Mouse (Mus musculus) spleen, adult 2 months (tissue): ENCODE results near the gene Kalrn. TPM values are rescaled to one million over a fixed set of nuclear protein-coding genes. Genes with fewer than 3 reads are reported as not detected.

ENCODE experiments used
- DNase-seq, 2 experiments: peaks; one replicate each; pipeline versions ENCODE4 v3.0.0 to v3.0.0-alpha.2; 2012 to 2021; ENCODE audit warnings: low spot score in 2 of 2, low read depth in 1 of 2
- H3K27ac ChIP-seq: fragments of 200-500 bp; 2 replicates; pipeline ENCODE4 v1.5.1; 2012; ENCODE audit warnings: low read length, inconsistent platforms; ENCODE audit not compliant: insufficient read depth
- H3K27me3 ChIP-seq: fragments of 200-500 bp; 2 replicates; pipeline ENCODE4 v1.6.1; 2012; ENCODE audit warnings: mild to moderate bottlenecking, moderate library complexity, low read length, inconsistent platforms; ENCODE audit not compliant: control insufficient read depth, insufficient read depth
- H3K36me3 ChIP-seq: fragments of 200-500 bp; 2 replicates; pipeline ENCODE4 v1.6.1; 2012; ENCODE audit warnings: mild to moderate bottlenecking, low read length, inconsistent platforms; ENCODE audit not compliant: control insufficient read depth, insufficient read depth
- H3K4me1 ChIP-seq: fragments of 200-500 bp; 2 replicates; pipeline ENCODE4 v1.6.1; 2011; ENCODE audit warnings: inconsistent platforms; ENCODE audit not compliant: control insufficient read depth, insufficient read depth, insufficient read length
- H3K4me3 ChIP-seq: fragments of 200-500 bp; 2 replicates; pipeline ENCODE4 v1.5.1; 2011; ENCODE audit warnings: mild to moderate bottlenecking, inconsistent platforms; ENCODE audit not compliant: insufficient read depth, insufficient read length; ENCODE audit errors: extremely low read depth
- CTCF ChIP-seq: fragments of 200-500 bp; IDR thresholded peaks from 2 replicates; pipeline ENCODE4 v1.5.1; 2011; ENCODE audit warnings: mild to moderate bottlenecking, inconsistent platforms; ENCODE audit not compliant: insufficient read depth, insufficient read length, insufficient replicate concordance; ENCODE audit errors: extremely low read depth
- POLR2A ChIP-seq: fragments of 200-500 bp; IDR thresholded peaks from 2 replicates; pipeline ENCODE4 v1.6.1; 2011; ENCODE audit warnings: low read depth, low read length, inconsistent platforms
- WGBS: fragments of 180-500 bp; shearing (Covaris S2); methylation state at CpG from one replicate; pipeline ENCODE4 v1.1.7; 2018; 5-methylcytosine and 5-hydroxymethylcytosine counted together
- polyA plus RNA-seq: library from polyadenylated mRNA; depleted of rRNA; stranded (reverse); fragments of >200 nt; gene quantifications from 2 replicates; pipeline ENCODE4 v1.2.3, GENCODE M21; 2012

Kalrn gene
- polyA plus RNA-seq, 1 experiment = 7.6 TPM

DNA sequence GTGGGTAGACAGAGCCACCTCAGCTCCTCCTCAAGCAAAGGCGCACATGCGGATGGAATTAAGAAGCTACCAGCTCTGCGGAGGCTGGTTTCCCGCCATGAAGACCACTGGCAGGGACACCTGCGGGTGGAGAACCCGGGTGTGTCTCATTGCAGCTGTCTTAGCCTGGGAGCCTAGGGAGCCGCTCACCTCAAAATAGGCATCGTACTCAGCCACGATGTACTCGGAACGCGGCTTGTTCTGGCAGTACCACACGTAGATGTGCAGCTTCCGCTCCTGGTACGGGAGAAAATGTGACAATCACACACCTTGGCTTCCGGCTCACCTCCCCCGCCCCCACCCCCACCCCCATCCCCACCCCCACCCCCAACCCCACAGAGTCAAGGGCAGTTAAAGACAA lies 539.1 kb downstream of the Kalrn start:
- TF ChIP-seq CTCF = no peak
- 96% methylated on average over 17 of the region's 17 CpGs for WGBS
- DNase-seq = no peak
- H3K36me3 ChIP-seq = no peaks in the 10 kb centered on the region
- peaks cover 9% of the 10 kb centered on the region; the same call in 1 of the 2 replicates for H3K4me1 ChIP-seq
- no peaks in the 10 kb centered on the region for H3K27me3 ChIP-seq
- no peak overlapping the region for H3K4me3 ChIP-seq
- no peak overlapping the region for H3K27ac ChIP-seq

DNA sequence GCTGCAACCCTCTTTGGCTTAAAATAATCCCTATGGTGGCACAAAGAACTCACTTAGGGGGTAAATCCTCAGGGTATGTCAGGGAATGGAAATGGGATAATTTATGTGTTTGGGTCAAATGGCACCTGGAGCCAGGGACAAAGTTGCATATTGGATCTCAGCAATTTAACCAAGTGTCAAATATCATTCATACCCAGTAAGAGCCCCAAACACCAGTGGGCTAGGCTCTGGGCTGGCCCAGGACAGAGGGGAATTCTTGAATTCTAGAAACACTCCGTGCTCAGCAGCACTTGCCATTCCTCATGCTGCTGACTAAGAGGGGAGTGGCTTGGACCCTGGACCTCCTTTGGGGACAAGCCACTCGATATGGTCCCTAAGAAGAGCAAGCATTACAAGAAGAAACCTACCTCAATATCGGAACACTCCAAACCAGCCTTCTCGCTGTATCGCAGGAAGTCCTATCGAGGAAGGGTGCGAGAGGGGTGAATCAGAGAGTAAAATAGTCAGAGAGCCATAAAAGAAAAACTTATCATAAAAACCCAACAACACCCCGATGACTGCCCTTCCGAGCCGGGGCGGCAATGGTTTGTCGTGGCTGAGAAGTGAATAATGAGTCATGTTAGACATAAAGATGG lies 541.2 kb downstream of the Kalrn start:
- TF ChIP-seq CTCF (no peak), POLR2A (no peak)
- Histone ChIP-seq H3K4me1 (peaks cover 3% of the 10 kb centered on the region; the same call in 1 of the 2 replicates), H3K36me3 (no peaks in the 10 kb centered on the region), H3K27me3 (no peaks in the 10 kb centered on the region), H3K27ac (no peak overlapping the region), H3K4me3 (no peak overlapping the region)
- 86% methylated on average over 12 of the region's 12 CpGs for WGBS
- DNase-seq = no peak

DNA sequence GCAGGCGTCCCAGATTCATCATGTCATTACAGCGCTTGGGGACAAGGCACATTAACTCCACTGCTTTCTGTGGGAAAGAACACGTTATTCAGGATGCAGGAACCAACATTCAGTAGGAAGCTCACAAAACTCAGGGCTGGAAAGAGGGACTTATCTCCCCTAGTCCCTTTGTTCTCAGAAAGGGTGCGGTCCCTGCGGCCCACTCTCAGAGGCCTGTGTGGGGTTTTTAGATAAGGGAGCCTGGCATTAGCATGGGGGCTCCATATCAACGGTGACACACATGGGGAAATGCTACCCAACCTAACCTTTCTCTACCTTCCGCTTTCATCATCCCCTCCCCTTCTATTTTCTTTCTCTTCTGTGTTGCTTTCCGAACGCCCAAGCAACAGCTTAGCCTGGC lies 541.8 kb downstream of the Kalrn start:
- Histone ChIP-seq H3K27me3 (no peaks in the 10 kb centered on the region), H3K36me3 (no peaks in the 10 kb centered on the region), H3K4me1 (peaks cover 2% of the 10 kb centered on the region; the same call in 1 of the 2 replicates), H3K4me3 (no peak overlapping the region), H3K27ac (no peak overlapping the region)
- no peak for DNase-seq
- no peak for TF ChIP-seq POLR2A
- TF ChIP-seq CTCF = no peak
- 76% methylated on average over 9 of the region's 9 CpGs for WGBS

DNA sequence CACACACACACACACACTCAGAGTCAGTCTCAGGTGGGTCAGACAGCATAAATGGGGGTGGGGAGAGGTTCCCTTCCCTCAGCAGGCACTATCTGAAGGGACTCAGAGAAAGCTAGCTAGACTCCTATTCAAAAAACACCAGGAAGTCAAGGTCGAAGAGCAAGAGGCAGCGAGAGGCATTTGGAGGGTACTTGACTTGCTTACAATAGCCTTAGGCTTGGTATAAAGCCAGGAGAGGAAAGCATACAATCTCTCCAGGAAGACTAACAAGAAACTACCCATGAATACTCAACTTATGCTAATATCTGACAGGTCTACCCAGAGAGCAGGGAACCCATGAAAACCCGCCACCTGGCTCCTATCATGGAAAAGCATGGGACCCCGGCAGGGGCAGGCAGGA lies 543.0 kb downstream of the Kalrn start:
- Histone ChIP-seq H3K27ac (no peak overlapping the region), H3K36me3 (no peaks in the 10 kb centered on the region), H3K4me3 (no peak overlapping the region), H3K27me3 (no peaks in the 10 kb centered on the region), H3K4me1 (no peaks in the 10 kb centered on the region; the same call in 1 of the 2 replicates)
- no peak for DNase-seq
- TF ChIP-seq CTCF (no peak), POLR2A (no peak)
- WGBS = 78% methylated on average over 4 of the region's 4 CpGs

DNA sequence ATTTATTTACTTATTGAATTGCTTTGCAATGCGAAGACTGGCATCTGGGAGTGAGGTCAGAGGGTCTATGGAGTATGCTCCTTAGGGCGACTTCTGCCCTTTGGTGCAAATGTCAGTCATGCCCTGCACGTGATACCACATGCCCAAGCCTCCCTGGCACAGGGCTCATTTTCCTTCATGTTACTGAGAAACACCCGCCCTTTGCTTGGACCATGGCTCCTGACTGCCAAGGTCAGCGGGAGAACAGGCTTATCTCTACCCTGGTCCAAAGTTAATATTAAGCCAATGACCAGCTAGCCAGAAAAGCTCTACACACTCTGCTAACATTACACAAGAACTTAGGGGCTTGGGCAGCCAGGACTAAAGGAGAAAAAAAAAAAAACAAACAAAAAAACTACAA lies 543.5 kb downstream of the Kalrn start:
- no peak overlapping the region for H3K4me3 ChIP-seq
- 92% methylated on average over 5 of the region's 5 CpGs for WGBS
- H3K27ac ChIP-seq = no peak overlapping the region

DNA sequence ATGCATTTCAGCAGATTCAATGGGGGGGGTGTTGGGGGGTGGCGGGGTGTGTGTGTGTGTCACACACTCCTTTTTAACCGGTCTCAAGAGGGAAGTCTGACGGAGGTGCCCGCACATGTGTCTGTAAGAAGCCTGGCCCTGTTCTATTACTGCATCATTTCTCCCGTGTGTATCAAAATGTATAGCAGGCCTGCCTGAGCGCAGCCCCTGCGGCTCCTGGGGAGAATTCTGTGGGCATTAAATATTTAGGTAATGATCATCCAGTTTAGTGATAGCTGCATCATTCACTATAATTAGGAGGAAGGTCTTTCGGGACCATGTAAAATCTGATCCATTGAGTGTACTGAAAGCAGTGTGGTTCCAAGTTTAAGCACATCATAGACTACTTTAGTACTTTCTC lies 556.1 kb downstream of the Kalrn start:
- H3K36me3 ChIP-seq = no peaks in the 10 kb centered on the region
- DNase-seq = no peak
- no peak overlapping the region for H3K27ac ChIP-seq
- H3K27me3 ChIP-seq = no peaks in the 10 kb centered on the region
- no peak for TF ChIP-seq POLR2A
- TF ChIP-seq CTCF = no peak
- H3K4me3 ChIP-seq = no peak overlapping the region
- WGBS = 94% methylated on average over 8 of the region's 8 CpGs
- H3K4me1 ChIP-seq = no peaks in the 10 kb centered on the region

More for the DNA sequence above, 543.5 kb downstream of the Kalrn start:
- DNase-seq = no peak
- TF ChIP-seq CTCF (no peak), POLR2A (no peak)
- Histone ChIP-seq H3K36me3 (no peaks in the 10 kb centered on the region), H3K4me1 (no peaks in the 10 kb centered on the region; the same call in 1 of the 2 replicates), H3K27me3 (no peaks in the 10 kb centered on the region)

- H3K36me3 ChIP-seq = no peaks in the 10 kb centered on the region
- H3K27ac ChIP-seq = no peak overlapping the region
- H3K4me3 ChIP-seq = no peak overlapping the region
- WGBS = 84% methylated on average over 20 of the region's 20 CpGs
- no peak for DNase-seq
- no peaks in the 10 kb centered on the region for H3K4me1 ChIP-seq
- no peak for TF ChIP-seq CTCF
- TF ChIP-seq POLR2A = no peak
- no peaks in the 10 kb centered on the region for H3K27me3 ChIP-seq
These were observed 561.1 kb downstream of the Kalrn start for GRCm38 (mm10) chr16:34011991-34012845.
